Mouse (Mus musculus): Measurements from ENCODE around the gene Fam25c. TPM values are rescaled to one million over a fixed set of nuclear protein-coding genes. Genes with fewer than 3 reads are reported as not detected.
"Not testable (repeated sequence)": the region's sequence is repeated elsewhere in the genome, so short reads cannot be mapped to it uniquely, and the experiment has no call there.

Gene Fam25c
- polyA plus RNA-seq, 1 experiment from 2014 or later = not detected

- 95% methylated on average over 5 of the region's 5 CpGs for WGBS
- H3K27ac ChIP-seq (replicated peaks) = no peak overlapping the region
These were observed 31.6 kb downstream of the Fam25c start for GRCm38 (mm10) chr14:34323576-34324085.

GRCm38 (mm10) chr14:34318113-34318512, 37.1 kb downstream of the Fam25c start:
- Histone ChIP-seq H3K4me1 (peaks cover 9% of the 10 kb centered on the region), H3K27me3 (replicated peaks) (no peaks in the 10 kb centered on the region), H3K27ac (replicated peaks) (no peak overlapping the region), H3K36me3 (peaks cover 46% of the 10 kb centered on the region), H3K9me3 (no peaks in the 10 kb centered on the region), H3K4me2 (no peak overlapping the region), H3K9ac (no peak overlapping the region), H3K4me3 (no peak overlapping the region)
- no peak for ATAC-seq (ENCODE audit: extremely low read depth, insufficient number of reproducible peaks, low FRiP score, low TSS enrichment)

More at GRCm38 (mm10) chr14:34323576-34324085, 31.6 kb downstream of the Fam25c start:
- peaks cover 77% of the 10 kb centered on the region for H3K36me3 ChIP-seq
- H3K4me2 ChIP-seq = no peak overlapping the region
- H3K4me3 ChIP-seq = no peak overlapping the region
- H3K27me3 ChIP-seq (replicated peaks) = no peaks in the 10 kb centered on the region
- no peak overlapping the region for H3K9ac ChIP-seq
- H3K9me3 ChIP-seq = no peaks in the 10 kb centered on the region
- no peak for ATAC-seq (ENCODE audit: extremely low read depth, insufficient number of reproducible peaks, low FRiP score, low TSS enrichment)
- no peaks in the 10 kb centered on the region for H3K4me1 ChIP-seq

DNA sequence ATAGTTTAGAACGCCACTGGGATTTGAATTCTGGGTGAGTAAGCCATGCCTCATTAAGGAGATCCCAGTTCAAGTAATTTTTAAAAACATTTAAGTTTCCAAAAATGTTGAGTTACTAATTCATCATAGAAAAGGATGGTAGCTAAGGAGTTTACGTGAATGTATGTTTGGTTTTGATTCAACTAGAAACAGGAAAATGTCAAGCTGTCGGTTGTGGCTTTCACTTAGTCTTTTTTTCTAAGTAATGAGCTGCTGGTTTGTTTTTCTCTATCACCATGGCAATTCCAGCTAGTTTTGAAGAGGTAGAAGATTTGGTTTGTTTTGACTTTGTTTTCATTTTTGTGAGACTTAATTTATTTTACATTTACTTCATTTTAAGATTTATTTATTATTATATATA, 37.8 kb downstream of the Fam25c start:
- Histone ChIP-seq H3K4me1 (peaks cover 14% of the 10 kb centered on the region), H3K9ac (no peak overlapping the region), H3K9me3 (no peaks in the 10 kb centered on the region), H3K27ac (replicated peaks) (no peak overlapping the region), H3K27me3 (replicated peaks) (no peaks in the 10 kb centered on the region), H3K4me2 (no peak overlapping the region), H3K36me3 (peaks cover 41% of the 10 kb centered on the region), H3K4me3 (no peak overlapping the region)
- no peak for ATAC-seq (ENCODE audit: extremely low read depth, insufficient number of reproducible peaks, low FRiP score, low TSS enrichment)
- 85% methylated on average over 3 of the region's 3 CpGs for WGBS

GRCm38 (mm10) chr14:34316346-34316745, 38.9 kb downstream of the Fam25c start:
- no peak overlapping the region for H3K9ac ChIP-seq
- H3K4me2 ChIP-seq = no peak overlapping the region
- H3K27me3 ChIP-seq (replicated peaks) = no peaks in the 10 kb centered on the region
- no peak for ATAC-seq (ENCODE audit: extremely low read depth, insufficient number of reproducible peaks, low FRiP score, low TSS enrichment)
- peaks cover 36% of the 10 kb centered on the region for H3K36me3 ChIP-seq
- peaks cover 23% of the 10 kb centered on the region for H3K4me1 ChIP-seq
- H3K4me3 ChIP-seq = no peak overlapping the region
- 93% methylated on average over 2 of the region's 2 CpGs for WGBS
- no peak overlapping the region for H3K27ac ChIP-seq (replicated peaks)
- H3K9me3 ChIP-seq = no peaks in the 10 kb centered on the region

- Histone ChIP-seq H3K27me3 (replicated peaks) (no peaks in the 10 kb centered on the region), H3K9ac (no peak overlapping the region), H3K27ac (replicated peaks) (no peak overlapping the region), H3K4me2 (no peak overlapping the region), H3K4me1 (peaks cover 24% of the 10 kb centered on the region), H3K36me3 (peaks cover 23% of the 10 kb centered on the region), H3K9me3 (no peaks in the 10 kb centered on the region), H3K4me3 (no peak overlapping the region)
- 85% methylated on average over 3 of the region's 3 CpGs for WGBS
- ATAC-seq (ENCODE audit: extremely low read depth, insufficient number of reproducible peaks, low FRiP score, low TSS enrichment) = no peak
These were observed 40.4 kb downstream of the Fam25c start for GRCm38 (mm10) chr14:34314796-34315195.

DNA sequence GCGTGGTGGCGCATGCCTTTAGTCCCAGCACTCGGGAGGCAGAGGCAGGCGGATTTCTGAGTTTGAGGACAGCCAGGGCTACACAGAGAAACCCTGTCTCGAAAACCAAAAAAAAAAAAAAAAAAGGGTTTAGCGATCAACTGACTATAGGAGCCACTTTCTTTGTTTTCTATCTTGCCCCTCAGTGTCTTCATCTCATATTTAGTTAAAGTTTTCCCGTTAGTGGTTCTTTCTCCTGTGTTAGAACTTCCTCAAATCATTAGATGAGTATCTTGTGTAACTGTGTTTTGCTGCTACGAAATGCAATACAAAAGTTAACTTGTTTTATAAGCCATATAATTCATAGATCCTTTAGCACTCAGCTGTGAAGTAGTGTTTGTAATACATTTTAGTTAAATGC, 40.9 kb downstream of the Fam25c start:
- H3K27me3 ChIP-seq (replicated peaks); ATAC-seq (ENCODE audit: extremely low read depth, insufficient number of reproducible peaks, low FRiP score, low TSS enrichment); H3K4me2 ChIP-seq; H3K9ac ChIP-seq; H3K27ac ChIP-seq (replicated peaks); H3K4me3 ChIP-seq; H3K9me3 ChIP-seq: not testable (repeated sequence)
- Histone ChIP-seq H3K36me3 (peaks cover 19% of the 10 kb centered on the region), H3K4me1 (peaks cover 28% of the 10 kb centered on the region)
- 84% methylated on average over 8 of the region's 8 CpGs for WGBS

GRCm38 (mm10) chr14:34313612-34314011, 41.6 kb downstream of the Fam25c start:
- Histone ChIP-seq H3K4me3 (no peak overlapping the region), H3K9ac (no peak overlapping the region), H3K9me3 (no peaks in the 10 kb centered on the region), H3K36me3 (peaks cover 14% of the 10 kb centered on the region), H3K27ac (replicated peaks) (no peak overlapping the region), H3K4me2 (peak overlapping the region; percentile 86), H3K4me1 (peaks cover 31% of the 10 kb centered on the region), H3K27me3 (replicated peaks) (no peaks in the 10 kb centered on the region)
- ATAC-seq (ENCODE audit: extremely low read depth, insufficient number of reproducible peaks, low FRiP score, low TSS enrichment) = no peak
- WGBS = 49% methylated on average over 3 of the region's 3 CpGs

DNA sequence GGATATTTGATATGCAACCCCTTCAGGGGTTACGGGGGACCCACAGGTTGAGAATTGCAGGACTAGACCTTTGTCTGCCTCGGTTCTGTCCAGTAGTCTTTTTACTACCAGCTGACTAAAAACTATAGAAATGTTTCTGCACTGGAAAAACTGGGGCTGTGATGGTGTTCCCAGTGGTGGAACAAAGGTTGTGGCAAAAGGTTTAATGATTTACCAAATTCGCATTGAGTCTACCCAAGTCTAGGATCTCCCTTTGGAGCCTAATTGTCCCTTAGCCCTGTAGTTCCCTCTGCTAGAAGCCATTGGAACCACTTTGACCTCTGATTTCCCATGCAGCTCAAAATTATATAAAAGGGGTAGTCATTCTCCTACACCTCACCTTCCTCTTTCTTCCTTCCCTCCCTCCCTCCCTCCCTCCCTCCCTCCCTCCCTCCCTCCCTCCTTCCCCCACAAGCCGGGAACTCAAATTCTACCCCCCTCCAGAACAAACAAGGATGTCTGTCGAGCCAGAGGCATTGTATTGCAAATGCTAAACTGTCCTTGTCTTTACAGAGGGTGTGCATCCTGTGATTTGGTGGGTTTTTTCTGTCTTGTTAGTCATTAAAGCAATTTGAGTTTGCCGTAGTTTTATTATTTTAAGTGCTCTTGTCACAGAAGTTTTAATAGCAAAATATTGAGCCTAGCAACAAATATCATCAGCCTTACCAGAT, 42.7 kb downstream of the Fam25c start:
- H3K27ac ChIP-seq (replicated peaks) = no peak overlapping the region

DNA sequence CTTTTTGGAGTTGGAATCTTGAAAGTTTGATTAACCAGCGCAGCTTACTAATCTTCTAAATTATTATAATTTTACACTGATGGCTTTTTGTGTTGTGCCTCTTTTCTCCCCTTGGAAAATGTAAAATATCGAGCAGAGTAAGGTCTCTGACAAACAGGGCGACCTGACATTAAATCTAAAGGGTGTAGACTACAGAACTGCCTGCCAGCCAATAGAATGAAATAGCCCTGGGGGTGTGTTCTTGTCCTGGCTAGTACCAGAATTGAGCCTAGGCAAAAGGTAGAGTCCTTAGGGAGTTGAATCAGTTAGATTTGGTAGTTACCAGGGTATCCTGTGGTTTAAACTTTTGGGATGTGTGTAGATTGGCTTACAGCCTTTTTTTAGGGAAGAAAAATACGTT, 43.5 kb downstream of the Fam25c start:
- Histone ChIP-seq H3K4me3 (peak overlapping the region; percentile 86), H3K27ac (replicated peaks) (peak overlapping the region; percentile 97), H3K36me3 (peaks cover 7% of the 10 kb centered on the region; the same call in 1 of the 2 replicates), H3K4me1 (peaks cover 31% of the 10 kb centered on the region), H3K9ac (peak overlapping the region; percentile 96), H3K4me2 (peak overlapping the region; percentile 86), H3K27me3 (replicated peaks) (no peaks in the 10 kb centered on the region), H3K9me3 (no peaks in the 10 kb centered on the region)
- WGBS = 3% methylated on average over 4 of the region's 4 CpGs
- no peak for ATAC-seq (ENCODE audit: extremely low read depth, insufficient number of reproducible peaks, low FRiP score, low TSS enrichment)

More for the DNA sequence above, 42.7 kb downstream of the Fam25c start:
- peaks cover 31% of the 10 kb centered on the region for H3K4me1 ChIP-seq
- peak overlapping the region; percentile 86 for H3K4me2 ChIP-seq
- peaks cover 12% of the 10 kb centered on the region for H3K36me3 ChIP-seq
- H3K9ac ChIP-seq = peak overlapping the region; percentile 96
- 33% methylated on average over 5 of the region's 6 CpGs for WGBS
- ATAC-seq (ENCODE audit: extremely low read depth, insufficient number of reproducible peaks, low FRiP score, low TSS enrichment) = no peak
- H3K27me3 ChIP-seq (replicated peaks) = no peaks in the 10 kb centered on the region
- H3K9me3 ChIP-seq = no peaks in the 10 kb centered on the region
- peak overlapping the region; percentile 86 for H3K4me3 ChIP-seq

DNA sequence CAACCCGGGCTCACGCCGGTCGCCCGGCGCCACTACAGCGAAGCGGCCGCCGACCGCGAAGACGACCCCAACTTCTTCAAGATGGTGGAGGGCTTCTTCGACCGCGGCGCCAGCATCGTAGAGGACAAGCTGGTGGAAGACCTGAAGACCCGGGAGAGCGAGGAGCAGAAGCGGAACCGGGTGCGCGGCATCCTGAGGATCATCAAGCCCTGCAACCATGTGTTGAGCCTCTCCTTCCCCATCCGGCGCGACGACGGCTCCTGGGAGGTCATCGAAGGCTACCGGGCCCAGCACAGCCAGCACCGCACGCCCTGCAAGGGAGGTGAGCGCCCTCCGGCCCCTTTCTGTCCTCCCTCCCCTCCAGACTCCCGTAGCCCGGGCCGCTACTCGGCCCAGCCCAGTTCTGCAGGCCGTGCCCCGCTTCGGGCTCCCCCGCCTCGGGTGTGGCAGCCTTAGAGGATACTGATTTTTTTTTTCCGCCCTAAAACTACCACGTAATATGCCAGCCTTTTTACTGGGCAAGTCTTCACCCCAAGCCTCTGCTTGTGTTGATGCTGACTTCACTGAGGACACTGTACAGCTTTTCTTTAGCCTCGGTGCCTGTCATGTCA, 44.1 kb downstream of the Fam25c start:
- 0 out of 2 replicates have a peak, but pooled peaks have one; percentile 18 for ATAC-seq (ENCODE audit: extremely low read depth, insufficient number of reproducible peaks, low FRiP score, low TSS enrichment)
- Histone ChIP-seq H3K4me2 (peak overlapping the region; percentile 86), H3K9ac (peak overlapping the region; percentile 96), H3K27ac (replicated peaks) (peak overlapping the region; percentile 97), H3K36me3 (peaks cover 7% of the 10 kb centered on the region; the same call in 1 of the 2 replicates), H3K9me3 (no peaks in the 10 kb centered on the region), H3K4me1 (peaks cover 31% of the 10 kb centered on the region), H3K27me3 (replicated peaks) (no peaks in the 10 kb centered on the region), H3K4me3 (peak overlapping the region; percentile 86)
- under 1% methylated on average over 47 of the region's 47 CpGs for WGBS

- peaks cover 7% of the 10 kb centered on the region; the same call in 1 of the 2 replicates for H3K36me3 ChIP-seq
- WGBS = 0% methylated on average over 85 of the region's 100 CpGs
These were observed 44.8 kb downstream of the Fam25c start, which contains the start of the genes Shld2 and Glud1 for GRCm38 (mm10) chr14:34310234-34310965. Gene Shld2, minus strand, starts transcription at chr14:34310493. Gene Glud1, plus strand, starts transcription at chr14:34310727.

More at GRCm38 (mm10) chr14:34310234-34310965, 44.8 kb downstream of the Fam25c start, which contains the start of the genes Shld2 and Glud1:
- Histone ChIP-seq H3K27me3 (replicated peaks) (no peaks in the 10 kb centered on the region), H3K9me3 (no peaks in the 10 kb centered on the region), H3K4me3 (peak within 1 kb of the TSS; percentile 86), H3K4me1 (peaks cover 31% of the 10 kb centered on the region), H3K4me2 (peak within 1 kb of the TSS; percentile 86), H3K27ac (replicated peaks) (peak within 1 kb of the TSS; percentile 97), H3K9ac (peak within 1 kb of the TSS; percentile 96)
- ATAC-seq (ENCODE audit: extremely low read depth, insufficient number of reproducible peaks, low FRiP score, low TSS enrichment) = peak; percentile 93

Data from heart, embryonic 13.5 days (tissue).